Mouse (Mus musculus): ENCODE measurements around the gene Hpse2. TPM values are rescaled to one million over a fixed set of nuclear protein-coding genes. Genes with fewer than 3 reads are reported as not detected.
A peak's percentile ranks its signal among the peaks of the same experiment; 100 is the strongest.

Hpse2 gene
- polyA plus RNA-seq, 1 experiment from 2014 or later: 3.3 TPM

DNA sequence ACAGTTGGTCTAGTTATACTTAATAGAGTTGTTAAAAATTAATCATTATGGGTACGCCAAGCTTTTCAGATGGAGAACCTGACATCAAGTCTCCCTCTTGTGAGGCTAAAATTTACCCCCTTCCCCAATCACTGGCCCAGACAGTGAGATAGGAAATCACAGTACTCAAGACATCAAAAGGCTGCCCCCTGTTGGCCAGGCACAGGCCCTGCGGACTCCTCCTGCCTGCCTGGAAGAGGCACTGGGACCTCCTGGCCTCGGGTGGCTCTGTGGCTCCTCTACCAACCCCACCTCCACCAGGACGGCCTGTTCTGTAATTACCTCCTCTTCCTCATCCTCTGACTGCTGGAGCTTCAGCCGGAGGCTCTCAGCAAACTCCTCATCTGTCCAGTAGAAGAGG is 610.4 kb downstream of the Hpse2 start:
- WGBS: 80% methylated on average over 5 of the region's 5 CpGs
- peak; percentile 55 for TF ChIP-seq CTCF (IDR thresholded peaks at IDR 0.05; ENCODE audit: low read depth)
- Histone ChIP-seq H3K9me3 (ENCODE audit: control insufficient read depth) (no peaks in the 10 kb centered on the region), H3K4me1 (replicated peaks; ENCODE audit: control insufficient read depth, insufficient read depth, low read length) (no peaks in the 10 kb centered on the region; the same call in 1 of the 2 replicates), H3K27ac (ENCODE audit: low read depth, low read length) (no peak overlapping the region), H3K9ac (ENCODE audit: low read depth, low read length) (no peak overlapping the region), H3K36me3 (ENCODE audit: control insufficient read depth, insufficient read depth) (no peaks in the 10 kb centered on the region), H3K27me3 (replicated peaks; ENCODE audit: control insufficient read depth, insufficient read depth, low read length) (no peaks in the 10 kb centered on the region), H3K4me2 (replicated peaks; ENCODE audit: low read depth) (no peak overlapping the region), H3K4me3 (ENCODE audit: low read depth, low read length) (no peak overlapping the region)
- ATAC-seq: no peak

- H3K27me3 ChIP-seq (replicated peaks; ENCODE audit: control insufficient read depth, insufficient read depth, low read length): no peaks in the 10 kb centered on the region
- no peak overlapping the region for H3K9ac ChIP-seq (ENCODE audit: low read depth, low read length)
- WGBS: 100% methylated on average over 1 of the region's 1 CpGs
- no peak overlapping the region for H3K4me2 ChIP-seq (replicated peaks; ENCODE audit: low read depth)
- H3K4me3 ChIP-seq (ENCODE audit: low read depth, low read length): no peak overlapping the region
- H3K9me3 ChIP-seq (ENCODE audit: control insufficient read depth): no peaks in the 10 kb centered on the region
- ATAC-seq: no peak
- no peak overlapping the region for H3K27ac ChIP-seq (ENCODE audit: low read depth, low read length)
- no peaks in the 10 kb centered on the region for H3K36me3 ChIP-seq (ENCODE audit: control insufficient read depth, insufficient read depth)
- no peaks in the 10 kb centered on the region; the same call in 1 of the 2 replicates for H3K4me1 ChIP-seq (replicated peaks; ENCODE audit: control insufficient read depth, insufficient read depth, low read length)
- TF ChIP-seq CTCF (IDR thresholded peaks at IDR 0.05; ENCODE audit: low read depth): peak; percentile 60
Measured at GRCm38 (mm10) chr19:42776813-42777212, 611.3 kb downstream of the Hpse2 start.

GRCm38 (mm10) chr19:42770141-42770872 is 617.8 kb downstream of the Hpse2 start:
- Histone ChIP-seq H3K27ac (ENCODE audit: low read depth, low read length) (no peak overlapping the region), H3K4me1 (replicated peaks; ENCODE audit: control insufficient read depth, insufficient read depth, low read length) (no peaks in the 10 kb centered on the region), H3K9me3 (ENCODE audit: control insufficient read depth) (no peaks in the 10 kb centered on the region), H3K27me3 (replicated peaks; ENCODE audit: control insufficient read depth, insufficient read depth, low read length) (no peaks in the 10 kb centered on the region), H3K36me3 (ENCODE audit: control insufficient read depth, insufficient read depth) (peaks cover 35% of the 10 kb centered on the region), H3K4me3 (ENCODE audit: low read depth, low read length) (no peak overlapping the region), H3K9ac (ENCODE audit: low read depth, low read length) (no peak overlapping the region), H3K4me2 (replicated peaks; ENCODE audit: low read depth) (no peak overlapping the region)
- no peak for TF ChIP-seq CTCF (IDR thresholded peaks at IDR 0.05; ENCODE audit: low read depth)
- WGBS: 83% methylated on average over 23 of the region's 23 CpGs
- ATAC-seq: no peak

- no peak overlapping the region for H3K4me2 ChIP-seq (replicated peaks; ENCODE audit: low read depth)
- peaks cover 35% of the 10 kb centered on the region for H3K36me3 ChIP-seq (ENCODE audit: control insufficient read depth, insufficient read depth)
- H3K27me3 ChIP-seq (replicated peaks; ENCODE audit: control insufficient read depth, insufficient read depth, low read length): no peaks in the 10 kb centered on the region
- no peaks in the 10 kb centered on the region for H3K4me1 ChIP-seq (replicated peaks; ENCODE audit: control insufficient read depth, insufficient read depth, low read length)
- TF ChIP-seq CTCF (IDR thresholded peaks at IDR 0.05; ENCODE audit: low read depth): no peak
- no peak overlapping the region for H3K27ac ChIP-seq (ENCODE audit: low read depth, low read length)
- no peak overlapping the region for H3K9ac ChIP-seq (ENCODE audit: low read depth, low read length)
- H3K4me3 ChIP-seq (ENCODE audit: low read depth, low read length): no peak overlapping the region
- 92% methylated on average over 10 of the region's 10 CpGs for WGBS
- ATAC-seq: no peak
- no peaks in the 10 kb centered on the region for H3K9me3 ChIP-seq (ENCODE audit: control insufficient read depth)
Measured at GRCm38 (mm10) chr19:42769648-42770047, 618.5 kb downstream of the Hpse2 start.

DNA sequence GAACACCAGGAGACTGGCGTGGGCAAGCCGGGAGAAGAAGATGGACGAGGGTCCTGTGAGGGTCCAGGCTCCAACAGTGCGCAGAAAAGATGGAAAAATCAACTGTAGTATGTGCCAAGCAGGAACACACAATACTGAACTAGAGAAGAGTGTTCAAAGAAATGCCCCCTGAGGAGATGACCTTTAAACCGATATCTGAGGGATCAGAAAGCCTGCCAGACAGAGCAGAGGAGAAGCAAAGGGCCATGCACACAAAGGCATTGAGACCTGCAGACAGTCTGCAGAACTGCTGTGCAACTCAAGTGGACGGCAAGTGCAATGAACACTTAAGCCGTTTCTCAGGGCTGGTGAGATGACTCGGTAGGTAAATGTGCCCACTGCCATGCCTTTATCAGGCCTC is 620.8 kb downstream of the Hpse2 start:
- Histone ChIP-seq H3K36me3 (ENCODE audit: control insufficient read depth, insufficient read depth) (peaks cover 35% of the 10 kb centered on the region), H3K27ac (ENCODE audit: low read depth, low read length) (no peak overlapping the region), H3K27me3 (replicated peaks; ENCODE audit: control insufficient read depth, insufficient read depth, low read length) (no peaks in the 10 kb centered on the region), H3K9me3 (ENCODE audit: control insufficient read depth) (no peaks in the 10 kb centered on the region), H3K4me1 (replicated peaks; ENCODE audit: control insufficient read depth, insufficient read depth, low read length) (no peaks in the 10 kb centered on the region), H3K4me3 (ENCODE audit: low read depth, low read length) (no peak overlapping the region), H3K4me2 (replicated peaks; ENCODE audit: low read depth) (no peak overlapping the region), H3K9ac (ENCODE audit: low read depth, low read length) (no peak overlapping the region)
- no peak for ATAC-seq
- WGBS: 85% methylated on average over 8 of the region's 8 CpGs
- no peak for TF ChIP-seq CTCF (IDR thresholded peaks at IDR 0.05; ENCODE audit: low read depth)

- Histone ChIP-seq H3K27me3 (replicated peaks; ENCODE audit: control insufficient read depth, insufficient read depth, low read length) (no peaks in the 10 kb centered on the region), H3K4me2 (replicated peaks; ENCODE audit: low read depth) (no peak overlapping the region), H3K9ac (ENCODE audit: low read depth, low read length) (no peak overlapping the region), H3K27ac (ENCODE audit: low read depth, low read length) (no peak overlapping the region), H3K9me3 (ENCODE audit: control insufficient read depth) (no peaks in the 10 kb centered on the region), H3K36me3 (ENCODE audit: control insufficient read depth, insufficient read depth) (peaks cover 16% of the 10 kb centered on the region; the same call in 1 of the 2 replicates), H3K4me3 (ENCODE audit: low read depth, low read length) (no peak overlapping the region), H3K4me1 (replicated peaks; ENCODE audit: control insufficient read depth, insufficient read depth, low read length) (no peaks in the 10 kb centered on the region)
- WGBS: 53% methylated on average over 10 of the region's 10 CpGs
- no peak for TF ChIP-seq CTCF (IDR thresholded peaks at IDR 0.05; ENCODE audit: low read depth)
- ATAC-seq: no peak
Measured at GRCm38 (mm10) chr19:42764398-42764797, 623.8 kb downstream of the Hpse2 start.
